Mouse (Mus musculus) cerebellum, adult 2 months (tissue): ENCODE results near the gene Cfap221.

ENCODE experiments used
- CTCF ChIP-seq: fragments of 200-500 bp; IDR thresholded peaks from 2 replicates; pipeline ENCODE4 v1.5.1; 2011; ENCODE audit warnings: low read depth, mild to moderate bottlenecking, control low read depth, low read length, moderate library complexity, borderline replicate concordance; ENCODE audit not compliant: insufficient read depth
- POLR2A ChIP-seq: fragments of 200-500 bp; IDR thresholded peaks from 2 replicates; pipeline ENCODE4 v1.6.1; 2011; ENCODE audit warnings: low read length, control low read depth, borderline replicate concordance; ENCODE audit not compliant: insufficient read depth

- TF ChIP-seq POLR2A (no peak), CTCF (no peak)
Measured at GRCm38 (mm10) chr1:119954680-119955079, 42.4 kb downstream of the Cfap221 start.
